Mouse (Mus musculus): ENCODE results near the gene Bnipl. TPM values are rescaled to one million over a fixed set of nuclear protein-coding genes. Genes with fewer than 3 reads are reported as not detected.

Gene Bnipl
- 0.17 TPM in 1 of 2 replicates, not detected in the other for polyA plus RNA-seq (2015; fragmentation: Nextera tagmentation; extraction: Ambion mirVana)

GRCm38 (mm10) chr3:95250783-95251424 lies at the start of gene Bnipl:
Bnipl (minus strand) TSS chr3:95251193.
- Histone ChIP-seq H3K27ac (no peak within 1 kb of the TSS), H3K9me3 (no peaks in the 10 kb centered on the region), H3K4me3 (replicated peaks) (no peak within 1 kb of the TSS), H3K36me3 (peaks cover 49% of the 10 kb centered on the region), H3K9ac (replicated peaks) (no peak within 1 kb of the TSS), H3K4me2 (replicated peaks) (no peak within 1 kb of the TSS), H3K27me3 (no peaks in the 10 kb centered on the region), H3K4me1 (replicated peaks) (no peaks in the 10 kb centered on the region)
- no peak for ATAC-seq
- 62% methylated on average over 7 of the region's 7 CpGs for WGBS

GRCm38 (mm10) chr3:95298018-95298417 lies 47.0 kb upstream of the Bnipl start:
- no peaks in the 10 kb centered on the region for H3K4me1 ChIP-seq (replicated peaks)
- H3K9ac ChIP-seq (replicated peaks): no peak overlapping the region
- no peak overlapping the region for H3K27ac ChIP-seq
- H3K4me3 ChIP-seq (replicated peaks): no peak overlapping the region
- H3K36me3 ChIP-seq: peaks cover 48% of the 10 kb centered on the region
- ATAC-seq: no peak
- H3K27me3 ChIP-seq: no peaks in the 10 kb centered on the region
- H3K4me2 ChIP-seq (replicated peaks): no peak overlapping the region
- WGBS: 97% methylated on average over 7 of the region's 7 CpGs
- H3K9me3 ChIP-seq: no peaks in the 10 kb centered on the region

GRCm38 (mm10) chr3:95296103-95296469 lies 45.1 kb upstream of the Bnipl start:
- H3K4me2 ChIP-seq (replicated peaks): no peak overlapping the region
- H3K36me3 ChIP-seq: peaks cover 65% of the 10 kb centered on the region
- no peaks in the 10 kb centered on the region for H3K9me3 ChIP-seq
- no peaks in the 10 kb centered on the region for H3K4me1 ChIP-seq (replicated peaks)
- H3K27me3 ChIP-seq: no peaks in the 10 kb centered on the region
- no peak overlapping the region for H3K9ac ChIP-seq (replicated peaks)
- no peak overlapping the region for H3K27ac ChIP-seq
- no peak overlapping the region for H3K4me3 ChIP-seq (replicated peaks)
- 0 out of 2 replicates have a peak, but pooled peaks have one; percentile 17 for ATAC-seq
- 11% methylated on average over 5 of the region's 5 CpGs for WGBS

- H3K4me1 ChIP-seq (replicated peaks): no peaks in the 10 kb centered on the region
- no peak overlapping the region for H3K4me2 ChIP-seq (replicated peaks)
- H3K9ac ChIP-seq (replicated peaks): no peak overlapping the region
- no peak overlapping the region for H3K27ac ChIP-seq
- H3K36me3 ChIP-seq: peaks cover 71% of the 10 kb centered on the region
- no peaks in the 10 kb centered on the region for H3K27me3 ChIP-seq
- 84% methylated on average over 11 of the region's 11 CpGs for WGBS
- no peak overlapping the region for H3K4me3 ChIP-seq (replicated peaks)
- ATAC-seq: peak; percentile 50; the same call in 1 of the 2 replicates
- no peaks in the 10 kb centered on the region for H3K9me3 ChIP-seq
These were observed 44.5 kb upstream of the Bnipl start for GRCm38 (mm10) chr3:95295321-95296102.

GRCm38 (mm10) chr3:95294718-95295117 lies 43.7 kb upstream of the Bnipl start:
- Histone ChIP-seq H3K9ac (replicated peaks) (no peak overlapping the region), H3K9me3 (no peaks in the 10 kb centered on the region), H3K4me1 (replicated peaks) (no peaks in the 10 kb centered on the region), H3K36me3 (peaks cover 78% of the 10 kb centered on the region), H3K4me2 (replicated peaks) (no peak overlapping the region), H3K4me3 (replicated peaks) (no peak overlapping the region), H3K27me3 (no peaks in the 10 kb centered on the region), H3K27ac (no peak overlapping the region)
- no peak for ATAC-seq
- 90% methylated on average over 5 of the region's 5 CpGs for WGBS

- no peaks in the 10 kb centered on the region for H3K9me3 ChIP-seq
- 91% methylated on average over 7 of the region's 7 CpGs for WGBS
- ATAC-seq: no peak
- H3K27ac ChIP-seq: no peak overlapping the region
- H3K27me3 ChIP-seq: no peaks in the 10 kb centered on the region
- H3K9ac ChIP-seq (replicated peaks): no peak overlapping the region
- H3K4me1 ChIP-seq (replicated peaks): no peaks in the 10 kb centered on the region
- H3K36me3 ChIP-seq: peaks cover 82% of the 10 kb centered on the region
- H3K4me2 ChIP-seq (replicated peaks): no peak overlapping the region
- H3K4me3 ChIP-seq (replicated peaks): no peak overlapping the region
These were observed 43.3 kb upstream of the Bnipl start for GRCm38 (mm10) chr3:95294316-95294715.

- H3K27me3 ChIP-seq: no peaks in the 10 kb centered on the region
- peaks cover 87% of the 10 kb centered on the region for H3K36me3 ChIP-seq
- 90% methylated on average over 11 of the region's 11 CpGs for WGBS
- H3K27ac ChIP-seq: no peak overlapping the region
- H3K9me3 ChIP-seq: no peaks in the 10 kb centered on the region
- ATAC-seq: no peak
- H3K4me3 ChIP-seq (replicated peaks): no peak overlapping the region
- H3K9ac ChIP-seq (replicated peaks): no peak overlapping the region
- H3K4me2 ChIP-seq (replicated peaks): no peak overlapping the region
- H3K4me1 ChIP-seq (replicated peaks): no peaks in the 10 kb centered on the region
These were observed 42.5 kb upstream of the Bnipl start for GRCm38 (mm10) chr3:95293537-95293936.

- Histone ChIP-seq H3K9me3 (no peaks in the 10 kb centered on the region), H3K36me3 (peaks cover 89% of the 10 kb centered on the region), H3K4me1 (replicated peaks) (no peaks in the 10 kb centered on the region), H3K9ac (replicated peaks) (no peak overlapping the region), H3K4me2 (replicated peaks) (no peak overlapping the region), H3K27me3 (no peaks in the 10 kb centered on the region), H3K4me3 (replicated peaks) (no peak overlapping the region), H3K27ac (no peak overlapping the region)
- no peak for ATAC-seq
- 90% methylated on average over 2 of the region's 2 CpGs for WGBS
These were observed 41.9 kb upstream of the Bnipl start for GRCm38 (mm10) chr3:95292899-95293298.

GRCm38 (mm10) chr3:95291041-95291440 lies 40.0 kb upstream of the Bnipl start:
- Histone ChIP-seq H3K27me3 (no peaks in the 10 kb centered on the region), H3K36me3 (peaks cover 83% of the 10 kb centered on the region), H3K4me1 (replicated peaks) (no peaks in the 10 kb centered on the region), H3K27ac (no peak overlapping the region), H3K9me3 (no peaks in the 10 kb centered on the region), H3K4me2 (replicated peaks) (no peak overlapping the region), H3K9ac (replicated peaks) (no peak overlapping the region), H3K4me3 (replicated peaks) (no peak overlapping the region)
- WGBS: 88% methylated on average over 4 of the region's 4 CpGs
- no peak for ATAC-seq

GRCm38 (mm10) chr3:95290156-95290555 lies 39.2 kb upstream of the Bnipl start:
- WGBS: 81% methylated on average over 6 of the region's 6 CpGs
- Histone ChIP-seq H3K9ac (replicated peaks) (no peak overlapping the region), H3K36me3 (peaks cover 75% of the 10 kb centered on the region), H3K4me1 (replicated peaks) (peaks cover 9% of the 10 kb centered on the region), H3K4me3 (replicated peaks) (no peak overlapping the region), H3K9me3 (no peaks in the 10 kb centered on the region), H3K4me2 (replicated peaks) (no peak overlapping the region), H3K27ac (no peak overlapping the region), H3K27me3 (no peaks in the 10 kb centered on the region)
- no peak for ATAC-seq

GRCm38 (mm10) chr3:95289419-95289818 lies 38.4 kb upstream of the Bnipl start:
- H3K9me3 ChIP-seq: no peaks in the 10 kb centered on the region
- 92% methylated on average over 4 of the region's 4 CpGs for WGBS
- no peak overlapping the region for H3K9ac ChIP-seq (replicated peaks)
- H3K27ac ChIP-seq: no peak overlapping the region
- no peak overlapping the region for H3K4me2 ChIP-seq (replicated peaks)
- H3K4me1 ChIP-seq (replicated peaks): peaks cover 16% of the 10 kb centered on the region
- no peaks in the 10 kb centered on the region for H3K27me3 ChIP-seq
- H3K36me3 ChIP-seq: peaks cover 68% of the 10 kb centered on the region
- H3K4me3 ChIP-seq (replicated peaks): no peak overlapping the region
- no peak for ATAC-seq

GRCm38 (mm10) chr3:95287541-95287940 lies 36.5 kb upstream of the Bnipl start:
- no peak for ATAC-seq
- peaks cover 50% of the 10 kb centered on the region for H3K36me3 ChIP-seq
- H3K27me3 ChIP-seq: no peaks in the 10 kb centered on the region
- H3K4me1 ChIP-seq (replicated peaks): peaks cover 26% of the 10 kb centered on the region
- H3K9me3 ChIP-seq: no peaks in the 10 kb centered on the region
- no peak overlapping the region for H3K4me3 ChIP-seq (replicated peaks)
- H3K4me2 ChIP-seq (replicated peaks): no peak overlapping the region
- no peak overlapping the region for H3K9ac ChIP-seq (replicated peaks)
- no peak overlapping the region for H3K27ac ChIP-seq
- WGBS: 94% methylated on average over 3 of the region's 3 CpGs

Data from midbrain, embryonic 13.5 days (tissue).